Mouse (Mus musculus): ENCODE results near the gene Arid2. TPM values are rescaled to one million over a fixed set of nuclear protein-coding genes. Genes with fewer than 3 reads are reported as not detected.
"Not testable (repeated sequence)": the region's sequence is repeated elsewhere in the genome, so short reads cannot be mapped to it uniquely, and the experiment has no call there.

The Arid2 gene
- total RNA-seq, 2 experiments from 2014 or later, result 35.7 to 66.2 TPM

GRCm38 (mm10) chr15:96285323-96286014 is 1.8 kb upstream of the Arid2 start:
- peak; percentile 52 for ATAC-seq (replicated peaks; ENCODE audit: poor library complexity)

- ATAC-seq (replicated peaks; ENCODE audit: poor library complexity), result peak; percentile 50
Measured at GRCm38 (mm10) chr15:96286015-96286934, 1.0 kb upstream of the Arid2 start.

GRCm38 (mm10) chr15:96286935-96287292 is 404 bp upstream of the Arid2 start:
- ATAC-seq (replicated peaks; ENCODE audit: poor library complexity), result no peak

- no peak for ATAC-seq (replicated peaks; ENCODE audit: poor library complexity)
Measured at GRCm38 (mm10) chr15:96287976-96288835, 888 bp downstream of the Arid2 start.

- ATAC-seq (replicated peaks; ENCODE audit: poor library complexity), result no peak
Measured at GRCm38 (mm10) chr15:96288836-96289390, 1.6 kb downstream of the Arid2 start.

GRCm38 (mm10) chr15:96290001-96290400 is 2.7 kb downstream of the Arid2 start:
- no peak for ATAC-seq (replicated peaks; ENCODE audit: poor library complexity)

GRCm38 (mm10) chr15:96293444-96293843 is 6.1 kb downstream of the Arid2 start:
- ATAC-seq (replicated peaks; ENCODE audit: poor library complexity), result peak; percentile 63

- ATAC-seq (replicated peaks; ENCODE audit: poor library complexity), result no peak
Measured at GRCm38 (mm10) chr15:96297078-96297590, 9.8 kb downstream of the Arid2 start.

- peak; percentile 14; the same call in 1 of the 2 replicates for ATAC-seq (replicated peaks; ENCODE audit: poor library complexity)
Measured at GRCm38 (mm10) chr15:96297623-96298188, 10.4 kb downstream of the Arid2 start.

GRCm38 (mm10) chr15:96309310-96309709 is 22.0 kb downstream of the Arid2 start:
- ATAC-seq (replicated peaks; ENCODE audit: poor library complexity), result peak; percentile 40; the same call in 1 of the 2 replicates

GRCm38 (mm10) chr15:96312902-96313301 is 25.6 kb downstream of the Arid2 start:
- ATAC-seq (replicated peaks; ENCODE audit: poor library complexity), result peak; percentile 91

GRCm38 (mm10) chr15:96315664-96316063 is 28.3 kb downstream of the Arid2 start:
- ATAC-seq (replicated peaks; ENCODE audit: poor library complexity), result peak; percentile 53

- ATAC-seq (replicated peaks; ENCODE audit: poor library complexity), result no peak
Measured at GRCm38 (mm10) chr15:96319335-96319734, 32.0 kb downstream of the Arid2 start.

GRCm38 (mm10) chr15:96325726-96326328 is 38.5 kb downstream of the Arid2 start:
- no peak for ATAC-seq (replicated peaks; ENCODE audit: poor library complexity)

- ATAC-seq (replicated peaks; ENCODE audit: poor library complexity), result not testable (repeated sequence)
Measured at GRCm38 (mm10) chr15:96328722-96329121, 41.4 kb downstream of the Arid2 start.

- ATAC-seq (replicated peaks; ENCODE audit: poor library complexity), result peak; percentile 90
Measured at GRCm38 (mm10) chr15:96330536-96330935, 43.2 kb downstream of the Arid2 start.

GRCm38 (mm10) chr15:96332468-96333213 is 45.3 kb downstream of the Arid2 start:
- no peak for ATAC-seq (replicated peaks; ENCODE audit: poor library complexity)

- no peak for ATAC-seq (replicated peaks; ENCODE audit: poor library complexity)
Measured at GRCm38 (mm10) chr15:96333350-96333749, 46.0 kb downstream of the Arid2 start.

- no peak for ATAC-seq (replicated peaks; ENCODE audit: poor library complexity)
Measured at GRCm38 (mm10) chr15:96340924-96341323, 53.6 kb downstream of the Arid2 start.
